Mouse (Mus musculus) kidney, postnatal 0 days (tissue): Measurements from ENCODE around the gene Rsg1. TPM values are rescaled to one million over a fixed set of nuclear protein-coding genes. Genes with fewer than 3 reads are reported as not detected.

ENCODE experiments used
- ATAC-seq: fragments of 200-750 bp; cut with Nextera tagmentation; replicated peaks from 2 replicates; pipeline ENCODE4 v1.8.0; 2017; ENCODE audit warnings: low read depth, moderate number of reproducible peaks, moderate TSS enrichment, moderate library complexity; ENCODE audit not compliant: low FRiP score
- DNase-seq: peaks from one replicate; pipeline ENCODE4 v3.0.0-alpha.2; 2016; ENCODE audit warnings: low spot score
- H3K27ac ChIP-seq: fragments of 300-500 bp; sonication (generic); 2 replicates; pipeline ENCODE4 v1.5.1; 2014; ENCODE audit warnings: mild to moderate bottlenecking
- H3K27me3 ChIP-seq: fragments of 300-500 bp; sonication (generic); 2 replicates; pipeline ENCODE4 v1.6.1; 2014; ENCODE audit warnings: low read length, mixed read lengths; ENCODE audit not compliant: insufficient read depth
- H3K36me3 ChIP-seq: fragments of 300-500 bp; sonication (generic); 2 replicates; pipeline ENCODE4 v1.6.1; 2014; ENCODE audit warnings: low read length, mixed read lengths; ENCODE audit not compliant: insufficient read depth
- H3K4me1 ChIP-seq: fragments of 300-500 bp; sonication (generic); replicated peaks from 2 replicates; pipeline ENCODE4 v1.6.1; 2014; ENCODE audit warnings: antibody characterized with exemption, low read length, mixed read lengths; ENCODE audit not compliant: insufficient read depth
- H3K4me2 ChIP-seq: fragments of 300-500 bp; sonication (generic); 2 replicates; pipeline ENCODE4 v1.6.1; 2014; ENCODE audit warnings: mild to moderate bottlenecking, low read length, moderate library complexity, mixed read lengths
- H3K4me3 ChIP-seq: fragments of 300-500 bp; sonication (generic); replicated peaks from 2 replicates; pipeline ENCODE4 v1.5.1; 2014; ENCODE audit warnings: low read depth, low read length
- H3K9ac ChIP-seq: fragments of 300-500 bp; sonication (generic); 2 replicates; pipeline ENCODE4 v1.6.1; 2014; ENCODE audit warnings: low read depth, low read length
- H3K9me3 ChIP-seq: fragments of 300-500 bp; sonication (generic); replicated peaks from 2 replicates; pipeline ENCODE4 v1.6.1; 2016; ENCODE audit warnings: low read length, inconsistent platforms, mixed read lengths
- CTCF ChIP-seq: IDR thresholded peaks from 2 replicates; pipeline ENCODE4 v1.5.1; 2016; ENCODE audit warnings: antibody characterized with exemption, low read depth, mild to moderate bottlenecking, moderate library complexity
- WGBS: fragments of 180-500 bp; shearing (Covaris S2); extraction: QIAGEN DNeasy Blood & Tissue Kit; methylation state at CpG from one replicate; pipeline ENCODE4 v1.1.7; 2014; 5-methylcytosine and 5-hydroxymethylcytosine counted together
- polyA plus RNA-seq: library from polyadenylated mRNA; unstranded; fragments of >200 nt; fragmentation: Nextera tagmentation; extraction: Ambion mirVana; gene quantifications from 2 replicates; pipeline ENCODE4 v1.2.1, GENCODE M21; 2015

Rsg1 gene
- polyA plus RNA-seq, 1 experiment from 2014 or later = 3.1 TPM

DNA sequence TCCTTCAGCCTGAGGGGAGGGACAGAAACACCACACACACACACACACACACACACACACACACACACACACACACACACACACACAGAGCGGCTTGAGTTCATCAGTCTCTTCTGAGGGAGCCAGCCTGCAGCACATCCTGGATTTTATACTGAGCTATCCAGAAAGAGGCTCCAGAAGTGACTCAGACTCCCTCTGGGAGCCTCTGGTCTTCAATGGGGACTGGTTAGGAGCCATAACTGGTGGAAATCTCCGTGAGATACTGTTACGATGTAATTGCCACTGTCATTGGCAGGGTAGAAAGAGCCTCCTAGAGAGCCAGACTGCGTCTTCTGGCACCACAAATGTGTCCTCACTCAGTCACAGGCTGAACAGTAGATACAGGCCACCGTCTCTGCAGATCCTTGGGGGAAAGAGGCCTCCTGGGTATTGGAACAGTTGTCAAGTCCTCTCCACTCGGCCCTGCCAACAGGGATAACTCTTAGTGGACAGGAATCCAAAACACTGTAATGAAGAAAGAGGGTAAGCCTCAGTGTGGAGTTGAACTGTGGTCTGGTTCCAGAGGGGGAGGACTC is 21.9 kb downstream of the Rsg1 start:
- H3K36me3 ChIP-seq = no peaks in the 10 kb centered on the region
- no peak overlapping the region for H3K4me2 ChIP-seq
- DNase-seq = no peak
- H3K4me1 ChIP-seq = peaks cover 10% of the 10 kb centered on the region
- no peak for ATAC-seq
- H3K9ac ChIP-seq = no peak overlapping the region
- 63% methylated on average over 6 of the region's 6 CpGs for WGBS
- H3K9me3 ChIP-seq = no peaks in the 10 kb centered on the region
- H3K27me3 ChIP-seq = no peaks in the 10 kb centered on the region
- TF ChIP-seq CTCF = no peak
- H3K4me3 ChIP-seq = no peak overlapping the region
- H3K27ac ChIP-seq = no peak overlapping the region

DNA sequence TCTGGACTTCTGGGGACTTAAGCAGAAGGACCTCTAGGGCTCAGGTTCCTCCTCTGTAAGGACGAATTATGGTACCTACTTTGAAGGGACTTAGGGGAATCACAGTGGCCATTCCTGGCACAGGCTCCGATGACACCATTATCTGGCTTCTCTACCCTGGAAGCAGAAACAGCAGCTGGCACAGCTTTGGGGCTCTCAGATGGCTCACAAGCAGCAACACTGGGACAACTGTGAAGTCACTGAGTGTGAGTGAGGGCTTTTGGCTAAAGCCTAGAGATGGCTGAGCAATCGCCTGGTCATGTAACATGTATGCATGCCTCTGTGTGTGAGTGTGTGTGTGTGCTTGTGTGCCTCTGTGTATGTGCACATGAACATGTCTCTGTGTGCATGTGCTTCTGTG is 23.1 kb downstream of the Rsg1 start:
- no peak for ATAC-seq
- no peak for TF ChIP-seq CTCF

DNA sequence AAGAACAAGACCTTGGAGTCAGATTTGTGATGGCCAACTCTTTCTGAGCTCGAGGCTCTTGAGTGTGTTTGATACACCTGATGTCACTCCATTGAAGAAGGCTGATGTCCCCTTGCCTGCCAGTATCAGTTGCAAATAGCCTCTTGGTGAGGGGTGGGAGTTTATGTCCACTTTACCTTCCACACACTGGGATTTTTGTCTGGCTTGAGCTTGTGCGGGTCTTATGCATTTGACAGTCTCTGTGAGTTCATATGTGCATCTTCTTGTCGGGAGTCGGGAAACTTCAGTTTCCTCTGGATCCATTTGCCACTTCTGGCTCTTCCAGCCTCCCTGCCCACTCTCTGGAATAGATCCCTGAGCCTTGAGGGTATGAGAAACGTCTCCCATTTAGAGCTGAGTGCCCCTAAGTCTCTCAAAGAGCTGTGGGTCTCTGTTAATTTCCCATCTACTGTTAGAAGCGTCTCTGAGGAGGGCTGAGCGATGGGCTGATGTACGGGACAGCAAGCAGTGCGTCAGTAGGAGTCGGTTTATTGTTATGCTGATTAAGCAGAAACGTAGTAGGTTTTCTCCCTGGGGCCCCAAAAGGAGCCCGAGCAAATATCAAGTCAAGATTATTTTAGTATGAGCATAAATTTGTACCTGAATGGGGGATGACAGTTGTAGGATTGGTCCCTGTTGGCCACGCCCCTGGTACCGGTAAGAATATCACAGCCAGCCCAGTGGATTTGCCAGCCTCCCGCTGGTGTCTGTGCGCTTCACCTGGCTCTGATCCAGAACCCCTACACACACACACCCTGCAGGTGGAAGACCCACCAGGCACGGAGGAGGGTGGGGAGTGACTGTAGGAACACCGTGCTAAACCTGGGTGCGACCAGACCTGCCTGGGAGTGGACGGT is 25.0 kb downstream of the Rsg1 start:
- 7% methylated on average over 20 of the region's 20 CpGs for WGBS
- H3K4me3 ChIP-seq = peak overlapping the region; percentile 35
- DNase-seq (no peak), ATAC-seq (no peak)
- H3K27ac ChIP-seq = no peak overlapping the region
- H3K27me3 ChIP-seq = no peaks in the 10 kb centered on the region
- 0 out of 2 replicates have a peak overlapping the region, but pooled peaks have one; percentile 40 for H3K9ac ChIP-seq
- H3K36me3 ChIP-seq = no peaks in the 10 kb centered on the region
- TF ChIP-seq CTCF = no peak
- H3K4me1 ChIP-seq = peaks cover 29% of the 10 kb centered on the region
- H3K9me3 ChIP-seq = no peaks in the 10 kb centered on the region
- peak overlapping the region; percentile 73 for H3K4me2 ChIP-seq

More for the DNA sequence above, 23.1 kb downstream of the Rsg1 start:
- Histone ChIP-seq H3K4me2 (no peak overlapping the region), H3K27ac (no peak overlapping the region), H3K36me3 (no peaks in the 10 kb centered on the region), H3K4me1 (peaks cover 16% of the 10 kb centered on the region), H3K27me3 (no peaks in the 10 kb centered on the region), H3K9me3 (no peaks in the 10 kb centered on the region), H3K4me3 (no peak overlapping the region), H3K9ac (no peak overlapping the region)
- WGBS = 76% methylated on average over 3 of the region's 3 CpGs
- no peak for DNase-seq

DNA sequence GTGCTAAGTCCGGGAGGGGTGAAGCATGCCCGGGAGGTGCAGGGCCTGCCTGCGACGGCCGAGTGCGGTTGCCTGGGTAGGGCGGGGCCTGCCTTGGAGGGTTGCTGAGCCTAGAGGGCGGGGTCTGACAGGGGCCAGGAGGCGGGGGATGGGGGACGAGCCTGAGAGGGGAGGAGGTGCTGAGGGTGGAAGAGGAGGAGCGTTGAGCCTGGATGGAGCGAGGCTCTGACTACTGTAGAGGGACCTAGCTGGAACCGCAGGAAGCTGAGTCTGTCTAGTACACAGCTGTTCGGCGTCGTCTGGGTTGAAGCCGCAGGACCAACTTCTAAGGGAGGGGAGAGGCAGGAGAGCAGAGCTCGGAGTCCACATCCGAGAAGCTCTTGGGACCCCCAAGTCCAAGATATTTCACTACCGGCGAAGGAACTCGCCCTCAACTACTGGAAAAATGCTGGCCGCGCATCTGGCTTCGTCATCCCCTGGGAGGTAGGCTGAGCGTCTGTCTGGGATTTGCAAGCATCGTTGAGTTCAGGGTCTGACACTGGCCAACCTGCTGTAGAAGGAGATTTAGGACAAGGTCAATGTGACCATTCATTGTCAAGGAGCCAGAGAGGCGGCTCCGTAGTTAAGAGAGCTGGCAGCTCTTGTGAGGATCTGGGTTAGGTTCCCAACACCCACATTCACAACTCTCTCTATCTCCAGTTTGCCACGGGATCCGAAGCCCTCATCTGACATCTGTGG is 25.8 kb downstream of the Rsg1 start, which contains the start of gene Arhgef19:
Arhgef19 (plus strand) TSS at position 112 of the 738 bp plus-strand sequence.
- Histone ChIP-seq H3K9ac (peak within 1 kb of the TSS; percentile 40), H3K4me1 (peaks cover 29% of the 10 kb centered on the region)

DNA sequence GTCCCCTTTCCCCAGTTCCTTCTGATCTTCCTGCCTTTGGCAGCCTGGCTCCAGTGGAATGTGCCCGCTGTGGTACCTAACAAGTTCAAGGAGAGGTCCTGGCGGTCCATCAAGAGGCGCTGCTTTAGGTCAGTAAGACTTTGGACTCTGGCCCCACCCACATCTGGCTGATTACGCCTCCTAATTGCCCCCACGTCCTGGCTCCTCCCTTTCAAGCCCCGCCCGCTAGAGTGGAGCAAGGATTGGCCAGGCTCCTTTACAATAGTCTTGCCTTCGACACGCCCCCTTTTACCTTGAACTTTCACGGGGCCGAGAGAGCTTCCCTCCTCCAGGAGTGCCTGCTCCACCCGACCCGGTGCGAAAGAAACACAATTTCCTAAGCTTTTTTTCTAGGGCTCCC is 26.9 kb downstream of the Rsg1 start:
- H3K27ac ChIP-seq = peak overlapping the region; percentile 11; the same call in 1 of the 2 replicates
- no peaks in the 10 kb centered on the region for H3K27me3 ChIP-seq
- H3K4me2 ChIP-seq = peak overlapping the region; percentile 73
- H3K9me3 ChIP-seq = no peaks in the 10 kb centered on the region
- H3K4me3 ChIP-seq = no peak overlapping the region
- H3K9ac ChIP-seq = no peak overlapping the region
- WGBS = 5% methylated on average over 14 of the region's 14 CpGs
- DNase-seq (peak; percentile 79), ATAC-seq (peak; percentile 38)
- H3K4me1 ChIP-seq = peaks cover 29% of the 10 kb centered on the region
- TF ChIP-seq CTCF = no peak
- H3K36me3 ChIP-seq = no peaks in the 10 kb centered on the region

More for the DNA sequence above, 25.8 kb downstream of the Rsg1 start, which contains the start of gene Arhgef19:
- no peak for TF ChIP-seq CTCF
- Histone ChIP-seq H3K36me3 (no peaks in the 10 kb centered on the region), H3K4me2 (peak within 1 kb of the TSS; percentile 73), H3K9me3 (no peaks in the 10 kb centered on the region), H3K4me3 (peak within 1 kb of the TSS; percentile 35), H3K27me3 (no peaks in the 10 kb centered on the region), H3K27ac (peak within 1 kb of the TSS; percentile 71)
- ATAC-seq (peak; percentile 92), DNase-seq (peak; percentile 96)
- under 1% methylated on average over 31 of the region's 31 CpGs for WGBS

DNA sequence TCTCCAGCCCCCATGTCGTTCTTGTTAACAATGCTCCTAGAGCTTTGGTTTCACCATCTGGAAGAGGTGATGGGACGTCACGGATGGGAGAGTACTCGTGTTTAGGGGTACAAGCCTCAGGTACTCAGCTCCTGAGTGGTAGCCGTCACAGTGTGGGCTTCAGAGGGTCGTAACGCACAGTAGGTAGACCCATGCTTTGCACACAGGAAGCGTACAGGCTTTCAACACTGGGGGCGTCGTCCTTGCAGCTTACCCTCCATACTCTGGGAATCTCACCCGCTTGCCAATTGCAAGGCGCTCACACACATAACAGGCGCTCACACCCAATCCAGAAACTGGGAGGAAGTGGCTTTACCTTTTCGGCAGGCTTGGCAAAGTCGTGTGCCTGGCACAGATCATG is 28.1 kb downstream of the Rsg1 start:
- peaks cover 38% of the 10 kb centered on the region for H3K4me1 ChIP-seq
- no peak for ATAC-seq
- TF ChIP-seq CTCF = no peak

More for the DNA sequence above, 28.1 kb downstream of the Rsg1 start:
- 0 out of 2 replicates have a peak overlapping the region, but pooled peaks have one; percentile 45 for H3K4me2 ChIP-seq
- no peaks in the 10 kb centered on the region for H3K36me3 ChIP-seq
- DNase-seq = no peak
- no peak overlapping the region for H3K9ac ChIP-seq
- no peak overlapping the region for H3K27ac ChIP-seq
- WGBS = 36% methylated on average over 15 of the region's 15 CpGs
- H3K4me3 ChIP-seq = no peak overlapping the region
- no peaks in the 10 kb centered on the region for H3K27me3 ChIP-seq
- H3K9me3 ChIP-seq = no peaks in the 10 kb centered on the region
